Mouse (Mus musculus) embryonic facial prominence, embryonic 10.5 days (tissue): ENCODE measurements at regions not wholly inside any gene's neighbourhood (a gene's known extent, or its start where the extent isn't known, plus 50 kb on each side); places are given as distances from the start of the nearest gene placed in this dataset.
"Not testable (repeated sequence)": the region's sequence is repeated elsewhere in the genome, so short reads cannot be mapped to it uniquely, and the experiment has no call there.

ENCODE experiments used
- DNase-seq: peaks from one replicate; pipeline ENCODE4 v3.0.0-alpha.2; 2017; ENCODE audit warnings: low spot score
- H3K27ac ChIP-seq: fragments of 300-500 bp; sonication (generic); replicated peaks from 2 replicates; pipeline ENCODE4 v1.5.1; 2016; ENCODE audit warnings: mild to moderate bottlenecking
- H3K27me3 ChIP-seq: fragments of 300-500 bp; sonication (generic); replicated peaks from 2 replicates; pipeline ENCODE4 v1.6.1; 2016; ENCODE audit warnings: low read depth, mild to moderate bottlenecking; ENCODE audit not compliant: poor library complexity, severe bottlenecking
- H3K36me3 ChIP-seq: fragments of 300-500 bp; sonication (generic); replicated peaks from 2 replicates; pipeline ENCODE4 v1.6.1; 2016; ENCODE audit warnings: mild to moderate bottlenecking, moderate library complexity
- H3K4me1 ChIP-seq: fragments of 300-500 bp; sonication (generic); 2 replicates; pipeline ENCODE4 v1.6.1; 2016
- H3K4me3 ChIP-seq: fragments of 300-500 bp; sonication (generic); 2 replicates; pipeline ENCODE4 v1.5.1; 2016; ENCODE audit warnings: mild to moderate bottlenecking, moderate library complexity
- H3K9me3 ChIP-seq: fragments of 300-500 bp; sonication (generic); 2 replicates; pipeline ENCODE4 v1.6.1; 2016; ENCODE audit warnings: mild to moderate bottlenecking
- WGBS: fragments of 180-500 bp; shearing (Covaris S2); methylation state at CpG from one replicate; pipeline ENCODE4 v1.1.7; 2016; 5-methylcytosine and 5-hydroxymethylcytosine counted together

DNA sequence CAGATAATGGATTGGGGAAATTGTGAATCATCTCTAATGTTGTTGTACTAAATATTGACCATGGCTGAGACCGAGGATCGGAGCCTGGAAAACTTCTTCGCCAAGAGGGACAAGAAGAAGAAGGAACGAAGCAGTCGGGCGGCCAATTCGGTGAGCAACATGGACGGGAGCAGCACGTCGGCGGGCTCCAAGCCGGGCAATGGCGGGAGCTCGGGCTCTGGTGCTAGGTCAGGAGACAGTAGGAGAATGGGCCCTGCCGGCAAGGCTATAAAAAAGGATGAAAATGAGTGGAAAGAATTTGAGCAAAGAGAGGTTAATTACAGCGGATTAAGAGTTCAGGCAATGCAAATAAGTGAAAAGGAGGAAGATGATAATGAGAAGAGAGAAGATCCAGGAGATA, 55.0 kb upstream of the Zfp990 start:
- WGBS = 92% methylated on average over 16 of the region's 16 CpGs
- not testable (repeated sequence) for H3K27me3 ChIP-seq, H3K4me1 ChIP-seq, H3K27ac ChIP-seq, DNase-seq, H3K36me3 ChIP-seq, H3K4me3 ChIP-seq
- peaks cover 19% of the 10 kb centered on the region for H3K9me3 ChIP-seq

GRCm38 (mm10) chr4:145448586-145448985, 62.0 kb upstream of the Zfp990 start:
- Histone ChIP-seq H3K9me3 (peaks cover 39% of the 10 kb centered on the region), H3K27ac (no peak overlapping the region)
- WGBS = 84% methylated on average over 2 of the region's 2 CpGs

GRCm38 (mm10) chr4:145436718-145437117, 73.8 kb upstream of the Zfp990 start:
- DNase-seq, H3K27ac ChIP-seq, H3K4me3 ChIP-seq, H3K4me1 ChIP-seq, H3K36me3 ChIP-seq, H3K27me3 ChIP-seq: not testable (repeated sequence)
- WGBS = 84% methylated on average over 1 of the region's 1 CpGs
- peaks cover 60% of the 10 kb centered on the region for H3K9me3 ChIP-seq

More at GRCm38 (mm10) chr4:145448586-145448985, 62.0 kb upstream of the Zfp990 start:
- no peak overlapping the region for H3K4me3 ChIP-seq
- DNase-seq = no peak
- H3K4me1 ChIP-seq = no peaks in the 10 kb centered on the region
- H3K36me3 ChIP-seq = no peaks in the 10 kb centered on the region
- no peaks in the 10 kb centered on the region for H3K27me3 ChIP-seq

DNA sequence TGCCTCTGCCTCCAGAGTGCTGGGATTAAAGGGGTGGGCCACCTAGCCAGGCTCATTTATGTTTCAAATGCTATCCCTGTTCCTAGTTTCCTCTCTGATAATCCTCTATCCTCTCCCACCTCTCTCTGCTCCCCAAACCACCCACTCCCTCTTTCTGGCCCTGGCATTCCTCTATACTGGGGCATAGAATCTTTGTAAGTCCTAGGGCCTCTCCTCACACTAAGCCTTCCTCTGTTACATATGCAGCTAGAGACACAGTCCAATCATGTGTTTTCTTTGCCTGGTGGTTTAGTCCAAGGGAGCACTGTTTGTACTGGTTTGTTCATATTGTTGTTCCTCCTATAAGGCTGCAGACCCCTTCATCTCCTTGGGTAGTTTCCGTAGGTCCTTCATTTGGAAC, 76.0 kb upstream of the Zfp990 start:
- Histone ChIP-seq H3K4me3 (no peak overlapping the region), H3K27ac (no peak overlapping the region), H3K4me1 (no peaks in the 10 kb centered on the region), H3K36me3 (no peaks in the 10 kb centered on the region), H3K9me3 (peaks cover 54% of the 10 kb centered on the region), H3K27me3 (no peaks in the 10 kb centered on the region)
- WGBS = 88% methylated on average over 1 of the region's 1 CpGs
- no peak for DNase-seq

GRCm38 (mm10) chr4:145434071-145434470, 76.5 kb upstream of the Zfp990 start:
- peaks cover 53% of the 10 kb centered on the region for H3K9me3 ChIP-seq
- DNase-seq = no peak
- no peaks in the 10 kb centered on the region for H3K4me1 ChIP-seq
- no peak overlapping the region for H3K27ac ChIP-seq
- H3K36me3 ChIP-seq = no peaks in the 10 kb centered on the region
- no peaks in the 10 kb centered on the region for H3K27me3 ChIP-seq
- WGBS = 71% methylated on average over 6 of the region's 6 CpGs
- no peak overlapping the region for H3K4me3 ChIP-seq

DNA sequence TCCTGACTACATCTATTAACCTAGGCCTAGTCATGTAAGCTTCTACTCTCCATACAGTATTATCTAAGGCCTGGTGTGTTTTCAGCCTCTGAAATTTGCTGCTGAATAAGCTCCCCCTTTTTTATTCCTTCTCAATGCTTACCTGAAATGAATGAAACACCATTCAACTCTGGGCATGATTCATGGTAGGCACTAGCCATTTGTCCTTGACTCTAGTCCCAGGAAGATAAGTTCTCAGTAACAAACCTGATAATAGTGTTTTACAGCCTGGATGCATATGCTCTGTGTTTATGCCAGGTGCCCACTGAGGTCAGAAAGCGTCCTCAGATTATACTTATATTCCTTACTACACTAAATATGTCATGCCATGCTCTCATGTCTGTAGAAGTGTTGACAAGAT, 77.3 kb upstream of the Zfp990 start:
- H3K4me3 ChIP-seq, H3K27me3 ChIP-seq, H3K36me3 ChIP-seq, DNase-seq, H3K4me1 ChIP-seq, H3K27ac ChIP-seq: not testable (repeated sequence)
- 42% methylated on average over 1 of the region's 1 CpGs for WGBS
- H3K9me3 ChIP-seq = peaks cover 49% of the 10 kb centered on the region

DNA sequence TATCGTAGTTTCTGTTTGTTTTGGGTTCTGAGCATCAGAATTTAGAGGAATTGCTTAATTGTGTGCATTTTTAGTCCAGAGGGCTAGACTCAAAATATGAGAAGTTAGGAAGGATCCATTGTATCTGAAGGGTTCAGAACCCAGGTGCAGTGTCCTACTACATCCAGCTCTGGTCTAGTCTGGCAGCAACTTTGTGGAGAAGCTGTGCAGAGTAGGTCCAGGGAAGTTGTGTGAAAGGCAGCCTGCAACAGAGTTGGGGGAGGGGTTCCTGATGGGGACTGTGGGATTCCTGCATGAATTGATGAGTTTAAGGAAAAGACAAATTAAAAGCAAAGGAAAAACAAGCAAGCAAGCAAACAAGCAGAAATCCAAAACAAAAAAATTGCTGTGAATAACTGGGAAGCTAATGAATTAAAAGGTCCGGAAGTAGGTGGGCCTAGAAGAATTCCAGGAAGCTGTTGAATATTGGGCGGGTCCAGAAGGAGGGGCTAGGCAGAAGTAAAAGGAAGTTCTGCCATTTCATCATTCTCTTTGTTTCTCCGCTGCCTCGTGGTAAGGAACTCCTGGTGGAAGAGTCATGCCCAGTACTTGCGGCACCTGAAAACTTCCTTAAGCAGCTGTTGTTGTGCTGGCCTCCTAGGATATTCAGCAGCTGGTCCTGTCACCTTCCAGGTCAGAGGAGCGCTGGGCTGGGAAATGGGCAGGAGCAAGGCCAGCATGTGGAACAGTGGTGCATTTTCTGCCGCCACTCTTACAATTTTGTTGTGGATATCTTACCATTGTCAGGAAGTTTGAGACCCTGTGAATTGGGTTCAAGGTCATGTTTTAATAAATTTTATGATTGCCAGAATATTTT, 78.4 kb upstream of the Zfp990 start:
- Histone ChIP-seq H3K4me3 (no peak overlapping the region), H3K27ac (no peak overlapping the region), H3K9me3 (peaks cover 49% of the 10 kb centered on the region), H3K4me1 (no peaks in the 10 kb centered on the region), H3K36me3 (no peaks in the 10 kb centered on the region), H3K27me3 (no peaks in the 10 kb centered on the region)
- no peak for DNase-seq
- 74% methylated on average over 8 of the region's 8 CpGs for WGBS

DNA sequence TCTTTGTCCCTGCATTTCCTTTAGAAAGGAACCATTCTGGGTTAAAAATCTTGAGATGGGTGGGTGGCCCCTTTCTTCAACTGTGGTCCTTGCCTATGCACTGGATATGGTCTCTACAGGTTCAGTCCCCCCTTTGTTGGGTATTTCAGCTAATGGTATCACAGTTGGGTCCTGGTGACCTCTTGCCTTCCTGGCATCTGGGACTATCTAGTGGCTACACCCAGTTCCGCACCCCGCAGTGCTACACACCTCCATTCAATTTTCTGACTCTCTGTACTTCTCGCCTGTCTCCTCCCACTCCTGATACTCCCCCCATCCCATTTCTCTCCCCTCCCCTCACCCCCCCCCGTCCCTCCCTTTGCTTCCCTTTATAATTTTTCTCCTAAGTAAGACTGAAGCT, 92.7 kb upstream of the Zfp990 start:
- not testable (repeated sequence) for DNase-seq, H3K27me3 ChIP-seq, H3K4me1 ChIP-seq, H3K9me3 ChIP-seq, H3K4me3 ChIP-seq, H3K27ac ChIP-seq, H3K36me3 ChIP-seq
- WGBS = 61% methylated on average over 4 of the region's 4 CpGs

- Histone ChIP-seq H3K4me3 (no peak overlapping the region), H3K4me1 (no peaks in the 10 kb centered on the region), H3K9me3 (peaks cover 5% of the 10 kb centered on the region; the same call in 1 of the 2 replicates), H3K27me3 (no peaks in the 10 kb centered on the region), H3K27ac (no peak overlapping the region), H3K36me3 (no peaks in the 10 kb centered on the region)
- no peak for DNase-seq
- 61% methylated on average over 1 of the region's 1 CpGs for WGBS
Observed at GRCm38 (mm10) chr4:145411141-145411540, 96.2 kb upstream of the Tnfrsf8 start.

- Histone ChIP-seq H3K27me3 (no peaks in the 10 kb centered on the region), H3K36me3 (no peaks in the 10 kb centered on the region), H3K27ac (no peak overlapping the region), H3K4me3 (no peak overlapping the region), H3K4me1 (no peaks in the 10 kb centered on the region), H3K9me3 (peaks cover 5% of the 10 kb centered on the region; the same call in 1 of the 2 replicates)
- 77% methylated on average over 5 of the region's 5 CpGs for WGBS
- no peak for DNase-seq
Observed at GRCm38 (mm10) chr4:145409796-145410475, 95.0 kb upstream of the Tnfrsf8 start.

- DNase-seq, H3K27ac ChIP-seq, H3K36me3 ChIP-seq, H3K4me1 ChIP-seq, H3K27me3 ChIP-seq, H3K9me3 ChIP-seq, H3K4me3 ChIP-seq: not testable (repeated sequence)
- 56% methylated on average over 1 of the region's 1 CpGs for WGBS
Observed at GRCm38 (mm10) chr4:145406050-145406449, 91.1 kb upstream of the Tnfrsf8 start.

- not testable (repeated sequence) for H3K27ac ChIP-seq, H3K9me3 ChIP-seq, DNase-seq, H3K36me3 ChIP-seq, H3K4me3 ChIP-seq, H3K4me1 ChIP-seq, H3K27me3 ChIP-seq
- 79% methylated on average over 6 of the region's 6 CpGs for WGBS
Observed at GRCm38 (mm10) chr4:145404230-145404629, 89.3 kb upstream of the Tnfrsf8 start.

DNA sequence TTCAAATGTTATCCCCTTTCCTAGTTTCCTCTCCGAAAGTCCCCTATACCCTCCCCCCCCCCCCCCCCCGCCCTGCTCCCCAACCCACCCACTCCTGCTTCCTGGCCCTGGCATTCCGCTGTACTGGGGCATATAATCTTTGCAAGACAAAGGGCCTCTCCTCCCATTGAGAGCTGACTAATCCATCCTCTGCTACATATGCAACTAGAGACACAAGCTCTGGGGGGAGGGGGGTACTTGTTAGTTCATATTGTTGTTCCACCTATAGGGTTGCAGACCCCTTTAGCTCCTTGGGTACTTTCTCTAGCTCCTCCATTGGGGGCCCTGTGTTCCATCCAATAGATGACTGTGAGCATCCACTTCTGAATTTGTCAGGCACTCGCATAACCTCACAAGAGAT, 63.9 kb upstream of the Tnfrsf8 start:
- not testable (repeated sequence) for H3K27me3 ChIP-seq, DNase-seq, H3K36me3 ChIP-seq, H3K4me3 ChIP-seq, H3K9me3 ChIP-seq, H3K4me1 ChIP-seq, H3K27ac ChIP-seq
- WGBS = 84% methylated on average over 3 of the region's 4 CpGs
